Mouse (Mus musculus) heart, embryonic 13.5 days (tissue): ENCODE results near the gene Smoc2. TPM values are rescaled to one million over a fixed set of nuclear protein-coding genes. Genes with fewer than 3 reads are reported as not detected.

Source experiments
- ATAC-seq: fragments of 200-750 bp; cut with Nextera tagmentation; 2 replicates; pipeline ENCODE4 v1.8.0; 2017; ENCODE audit warnings: moderate TSS enrichment; ENCODE audit not compliant: insufficient number of reproducible peaks, low FRiP score, low TSS enrichment; ENCODE audit errors: extremely low read depth
- H3K27ac ChIP-seq: fragments of 300-500 bp; sonication (generic); replicated peaks from 2 replicates; pipeline ENCODE4 v1.5.1; 2015; ENCODE audit warnings: moderate library complexity, mild to moderate bottlenecking, inconsistent platforms
- H3K27me3 ChIP-seq: fragments of 300-500 bp; sonication (generic); replicated peaks from 2 replicates; pipeline ENCODE4 v1.6.1; 2015; ENCODE audit warnings: mild to moderate bottlenecking, inconsistent platforms
- H3K36me3 ChIP-seq: fragments of 300-500 bp; sonication (generic); 2 replicates; pipeline ENCODE4 v1.6.1; 2015; ENCODE audit warnings: mild to moderate bottlenecking, inconsistent platforms
- H3K4me1 ChIP-seq: fragments of 300-500 bp; sonication (generic); 2 replicates; pipeline ENCODE4 v1.6.1; 2015; ENCODE audit warnings: inconsistent platforms
- H3K4me2 ChIP-seq: fragments of 300-500 bp; sonication (generic); 2 replicates; pipeline ENCODE4 v1.6.1; 2015; ENCODE audit warnings: inconsistent platforms, mild to moderate bottlenecking, moderate library complexity
- H3K4me3 ChIP-seq: fragments of 300-500 bp; sonication (generic); 2 replicates; pipeline ENCODE4 v1.5.1; 2015; ENCODE audit warnings: moderate library complexity, mild to moderate bottlenecking, inconsistent platforms
- H3K9ac ChIP-seq: fragments of 300-500 bp; sonication (generic); 2 replicates; pipeline ENCODE4 v1.6.1; 2015; ENCODE audit warnings: inconsistent platforms, mild to moderate bottlenecking, moderate library complexity
- H3K9me3 ChIP-seq: fragments of 300-500 bp; sonication (generic); 2 replicates; pipeline ENCODE4 v1.6.1; 2016; ENCODE audit warnings: inconsistent platforms
- WGBS: fragments of 180-500 bp; shearing (Covaris S2); methylation state at CpG from one replicate; pipeline ENCODE4 v1.1.7; 2015; ENCODE audit warnings: mixed read lengths; 5-methylcytosine and 5-hydroxymethylcytosine counted together
- polyA plus RNA-seq: library from polyadenylated mRNA; unstranded; fragments of >200 nt; fragmentation: Nextera tagmentation; extraction: Ambion mirVana; gene quantifications from 2 replicates; pipeline ENCODE4 v1.2.1, GENCODE M21; 2015

Smoc2 gene
- polyA plus RNA-seq, 1 experiment from 2014 or later: 48.1 TPM

- Histone ChIP-seq H3K4me1 (peaks cover 11% of the 10 kb centered on the region; the same call in 1 of the 2 replicates), H3K36me3 (peaks cover 3% of the 10 kb centered on the region; the same call in 1 of the 2 replicates), H3K4me3 (no peak overlapping the region), H3K27ac (no peak overlapping the region), H3K9ac (no peak overlapping the region), H3K4me2 (no peak overlapping the region), H3K27me3 (peaks cover 19% of the 10 kb centered on the region; the same call in 1 of the 2 replicates), H3K9me3 (peaks cover 11% of the 10 kb centered on the region)
- ATAC-seq: no peak
- 46% methylated on average over 10 of the region's 10 CpGs for WGBS
Observed at GRCm38 (mm10) chr17:14353219-14354079, 74.1 kb downstream of the Smoc2 start.

GRCm38 (mm10) chr17:14361511-14361910, 82.2 kb downstream of the Smoc2 start:
- Histone ChIP-seq H3K27ac (no peak overlapping the region), H3K9ac (no peak overlapping the region), H3K4me1 (no peaks in the 10 kb centered on the region), H3K36me3 (no peaks in the 10 kb centered on the region), H3K4me2 (no peak overlapping the region), H3K4me3 (no peak overlapping the region), H3K9me3 (no peaks in the 10 kb centered on the region), H3K27me3 (peaks cover 43% of the 10 kb centered on the region)
- no peak for ATAC-seq
- 75% methylated on average over 1 of the region's 1 CpGs for WGBS

GRCm38 (mm10) chr17:14370476-14370875, 91.2 kb downstream of the Smoc2 start:
- no peak overlapping the region for H3K9ac ChIP-seq
- 81% methylated on average over 5 of the region's 5 CpGs for WGBS
- no peak overlapping the region for H3K4me3 ChIP-seq
- no peak overlapping the region for H3K27ac ChIP-seq
- H3K27me3 ChIP-seq: peaks cover 98% of the 10 kb centered on the region
- ATAC-seq: no peak
- H3K4me1 ChIP-seq: no peaks in the 10 kb centered on the region
- no peak overlapping the region for H3K4me2 ChIP-seq
- H3K9me3 ChIP-seq: no peaks in the 10 kb centered on the region
- H3K36me3 ChIP-seq: no peaks in the 10 kb centered on the region

- Histone ChIP-seq H3K4me3 (no peak overlapping the region), H3K4me2 (no peak overlapping the region), H3K9me3 (no peaks in the 10 kb centered on the region), H3K9ac (no peak overlapping the region), H3K27me3 (peaks cover 99% of the 10 kb centered on the region), H3K36me3 (no peaks in the 10 kb centered on the region), H3K4me1 (no peaks in the 10 kb centered on the region), H3K27ac (no peak overlapping the region)
- WGBS: 61% methylated on average over 6 of the region's 6 CpGs
- no peak for ATAC-seq
Observed at GRCm38 (mm10) chr17:14371606-14372005, 92.3 kb downstream of the Smoc2 start.

GRCm38 (mm10) chr17:14372324-14373145, 93.2 kb downstream of the Smoc2 start:
- Histone ChIP-seq H3K27me3 (peaks cover 99% of the 10 kb centered on the region), H3K4me3 (no peak overlapping the region), H3K36me3 (no peaks in the 10 kb centered on the region), H3K4me1 (no peaks in the 10 kb centered on the region), H3K9me3 (no peaks in the 10 kb centered on the region), H3K4me2 (no peak overlapping the region), H3K27ac (no peak overlapping the region), H3K9ac (no peak overlapping the region)
- ATAC-seq: no peak
- WGBS: 73% methylated on average over 25 of the region's 25 CpGs

GRCm38 (mm10) chr17:14378692-14379446, 99.6 kb downstream of the Smoc2 start:
- H3K4me3 ChIP-seq: no peak overlapping the region
- no peak overlapping the region for H3K9ac ChIP-seq
- WGBS: 72% methylated on average over 17 of the region's 17 CpGs
- H3K4me2 ChIP-seq: no peak overlapping the region
- ATAC-seq: no peak
- peaks cover 95% of the 10 kb centered on the region for H3K27me3 ChIP-seq
- H3K27ac ChIP-seq: no peak overlapping the region
- H3K4me1 ChIP-seq: peaks cover 22% of the 10 kb centered on the region
- H3K9me3 ChIP-seq: no peaks in the 10 kb centered on the region
- H3K36me3 ChIP-seq: no peaks in the 10 kb centered on the region

GRCm38 (mm10) chr17:14379518-14379917, 100.2 kb downstream of the Smoc2 start:
- no peak for ATAC-seq
- H3K4me1 ChIP-seq: peaks cover 22% of the 10 kb centered on the region
- no peak overlapping the region for H3K9ac ChIP-seq
- no peaks in the 10 kb centered on the region for H3K36me3 ChIP-seq
- H3K27me3 ChIP-seq: peaks cover 95% of the 10 kb centered on the region
- no peak overlapping the region for H3K27ac ChIP-seq
- H3K9me3 ChIP-seq: no peaks in the 10 kb centered on the region
- no peak overlapping the region for H3K4me2 ChIP-seq
- WGBS: 76% methylated on average over 2 of the region's 2 CpGs
- no peak overlapping the region for H3K4me3 ChIP-seq

- Histone ChIP-seq H3K4me2 (no peak overlapping the region), H3K36me3 (no peaks in the 10 kb centered on the region), H3K27me3 (peaks cover 94% of the 10 kb centered on the region), H3K9me3 (no peaks in the 10 kb centered on the region), H3K4me3 (no peak overlapping the region), H3K9ac (no peak overlapping the region), H3K4me1 (peaks cover 27% of the 10 kb centered on the region), H3K27ac (no peak overlapping the region)
- 68% methylated on average over 3 of the region's 3 CpGs for WGBS
- ATAC-seq: no peak
Observed at GRCm38 (mm10) chr17:14379966-14380365, 100.7 kb downstream of the Smoc2 start.

GRCm38 (mm10) chr17:14380526-14380925, 101.2 kb downstream of the Smoc2 start:
- H3K27me3 ChIP-seq: peaks cover 94% of the 10 kb centered on the region
- no peak for ATAC-seq
- peaks cover 32% of the 10 kb centered on the region for H3K4me1 ChIP-seq
- no peaks in the 10 kb centered on the region for H3K36me3 ChIP-seq
- no peak overlapping the region for H3K27ac ChIP-seq
- H3K4me3 ChIP-seq: no peak overlapping the region
- 63% methylated on average over 12 of the region's 12 CpGs for WGBS
- H3K9me3 ChIP-seq: no peaks in the 10 kb centered on the region
- H3K4me2 ChIP-seq: no peak overlapping the region
- no peak overlapping the region for H3K9ac ChIP-seq

- WGBS: 20% methylated on average over 7 of the region's 7 CpGs
- Histone ChIP-seq H3K27ac (no peak overlapping the region), H3K4me1 (peaks cover 35% of the 10 kb centered on the region), H3K9me3 (no peaks in the 10 kb centered on the region), H3K9ac (no peak overlapping the region), H3K27me3 (peaks cover 93% of the 10 kb centered on the region), H3K4me3 (no peak overlapping the region), H3K36me3 (no peaks in the 10 kb centered on the region), H3K4me2 (no peak overlapping the region)
- ATAC-seq: no peak
Observed at GRCm38 (mm10) chr17:14381482-14381881, 102.2 kb downstream of the Smoc2 start.

- no peak overlapping the region for H3K9ac ChIP-seq
- 62% methylated on average over 4 of the region's 4 CpGs for WGBS
- ATAC-seq: no peak
- H3K36me3 ChIP-seq: no peaks in the 10 kb centered on the region
- H3K4me1 ChIP-seq: peaks cover 47% of the 10 kb centered on the region
- H3K27me3 ChIP-seq: peaks cover 92% of the 10 kb centered on the region
- no peak overlapping the region for H3K4me3 ChIP-seq
- no peak overlapping the region for H3K27ac ChIP-seq
- no peaks in the 10 kb centered on the region for H3K9me3 ChIP-seq
- H3K4me2 ChIP-seq: no peak overlapping the region
Observed at GRCm38 (mm10) chr17:14383981-14384380, 104.7 kb downstream of the Smoc2 start.
